Mouse (Mus musculus): ENCODE data around the gene Spsb4.

GRCm38 (mm10) chr9:97002654-97003053 is 16.0 kb downstream of the Spsb4 start:
- TF ChIP-seq CTCF (IDR thresholded peaks at IDR 0.05; ENCODE audit: low read depth): no peak
- TF ChIP-seq EP300 (optimal IDR thresholded peaks at IDR 0.05): no peak
